Mouse (Mus musculus) left cerebral cortex, postnatal 4 days (tissue): ENCODE data around the gene Tex33. TPM values are rescaled to one million over a fixed set of nuclear protein-coding genes. Genes with fewer than 3 reads are reported as not detected.

ENCODE experiments used
- DNase-seq: peaks from one replicate; pipeline ENCODE4 v3.0.0-alpha.2; 2022
- intact Hi-C: fragments of 180-260 bp; cut with DNase I; formaldehyde crosslinking; loops from one replicate; pipeline ENCODE4 v1.15.1; 2025
- total RNA-seq, 2 experiments: library from RNA; stranded (reverse); gene quantifications; 2 replicates each; pipeline ENCODE4 v1.2.3; 2021

Tex33 gene
- total RNA-seq: not detected

GRCm38 (mm10) chr15:78395478-78395962, at the start of gene Tex33:
Tex33 (minus strand) TSS chr15:78395912.
- intact Hi-C loops: no loop called here
- no peak for DNase-seq

- intact Hi-C loops: loop anchor here (10.0 kb wide), 1 partner anchor 301 kb away; no protein-coding TSS in a partner anchor
- no peak for DNase-seq
Observed at GRCm38 (mm10) chr15:78443857-78444256, 48.1 kb upstream of the Tex33 start.

GRCm38 (mm10) chr15:78442231-78442630, 46.5 kb upstream of the Tex33 start:
- no peak for DNase-seq
- intact Hi-C loops: loop anchor here (10.0 kb wide), 1 partner anchor 303 kb away; no protein-coding TSS in a partner anchor

GRCm38 (mm10) chr15:78438973-78439372, 43.3 kb upstream of the Tex33 start:
- intact Hi-C loops: loop anchor here (10.0 kb wide), 1 partner anchor 464 kb away; the partner anchor contains the start of gene Eif3d

GRCm38 (mm10) chr15:78438505-78438904, 42.8 kb upstream of the Tex33 start:
- no peak for DNase-seq
- intact Hi-C loops: loop anchor here (10.0 kb wide), 1 partner anchor 464 kb away; the partner anchor contains the start of gene Eif3d

More at GRCm38 (mm10) chr15:78438973-78439372, 43.3 kb upstream of the Tex33 start:
- no peak for DNase-seq

- intact Hi-C loops: loop anchor here (10.0 kb wide), 1 partner anchor 463 kb away; the partner anchor contains the start of gene Eif3d
- DNase-seq: no peak
Observed at GRCm38 (mm10) chr15:78438018-78438394, 42.3 kb upstream of the Tex33 start.

- intact Hi-C loops: loop anchor here (10.0 kb wide), 1 partner anchor 463 kb away; the partner anchor contains the start of gene Eif3d
- DNase-seq: peak; percentile 56
Observed at GRCm38 (mm10) chr15:78437237-78438017, 41.7 kb upstream of the Tex33 start.

GRCm38 (mm10) chr15:78436380-78437192, 40.9 kb upstream of the Tex33 start:
- intact Hi-C loops: loop anchor here (10.0 kb wide), 1 partner anchor 462 kb away; the partner anchor contains the start of gene Eif3d
- DNase-seq: peak; percentile 92

- intact Hi-C loops: loop anchor here (10.0 kb wide), 1 partner anchor 461 kb away; the partner anchor contains the start of gene Eif3d
- no peak for DNase-seq
Observed at GRCm38 (mm10) chr15:78435681-78436080, 40.0 kb upstream of the Tex33 start.

GRCm38 (mm10) chr15:78434896-78435520, 39.3 kb upstream of the Tex33 start:
- intact Hi-C loops: loop anchor here (10.0 kb wide), 1 partner anchor 460 kb away; the partner anchor contains the start of gene Eif3d
- DNase-seq: peak; percentile 67

- no peak for DNase-seq
- intact Hi-C loops: loop anchor here (10.0 kb wide), 1 partner anchor 457 kb away; the partner anchor contains the start of gene Eif3d
Observed at GRCm38 (mm10) chr15:78431541-78432121, 35.9 kb upstream of the Tex33 start.

- intact Hi-C loops: loop anchor here (10.0 kb wide), 1 partner anchor 456 kb away; the partner anchor contains the start of gene Eif3d
- no peak for DNase-seq
Observed at GRCm38 (mm10) chr15:78430874-78431273, 35.2 kb upstream of the Tex33 start.

GRCm38 (mm10) chr15:78429871-78430622, 34.3 kb upstream of the Tex33 start:
- no peak for DNase-seq
- intact Hi-C loops: loop anchor here (10.0 kb wide), 1 partner anchor 455 kb away; the partner anchor contains the start of gene Eif3d

GRCm38 (mm10) chr15:78429139-78429459, 33.4 kb upstream of the Tex33 start:
- DNase-seq: no peak
- intact Hi-C loops: no loop called here

- intact Hi-C loops: no loop called here
- DNase-seq: peak; percentile 83
Observed at GRCm38 (mm10) chr15:78428391-78429138, 32.9 kb upstream of the Tex33 start, which contains the start of gene Kctd17. Kctd17 (plus strand) TSS chr15:78428564.

GRCm38 (mm10) chr15:78425230-78425629, 29.5 kb upstream of the Tex33 start:
- intact Hi-C loops: no loop called here
- no peak for DNase-seq

- intact Hi-C loops: loop anchor here (5.0 kb wide), 2 partner anchors 67 to 167 kb away; no protein-coding TSS in a partner anchor
- DNase-seq: no peak
Observed at GRCm38 (mm10) chr15:78424507-78424906, 28.8 kb upstream of the Tex33 start.
